ENCODE assay signal across 9 mouse cellular contexts in genomic region chr9:122424941-122425608, GRCm38 (mm10).
DNase-seq lines count a peak whose midpoint lies in the region; ATAC-seq and TF ChIP-seq lines count a peak whose summit lies in the region.
"Had no signal": no experiment of that assay in that cellular context is flagged by ENCODE, and none has a peak within 500 bp of the region (broad histone marks: within the 10 kb centered on the region; RNA-seq: fewer than 3 reads in every experiment).

No protein-coding gene starts in this region.

- no peak overlapping the region for H3K4me3 ChIP-seq in midbrain, embryonic 10.5 days
- no peak overlapping the region for H3K4me3 ChIP-seq in midbrain, embryonic 16.5 days (ENCODE audit: low read depth, low read length)
- peak overlapping the region; percentile 53 for H3K4me3 ChIP-seq in gastrocnemius, adult 2 months
- H3K4me3 ChIP-seq in forebrain, embryonic 15.5 days = no peak overlapping the region
- H3K4me3 ChIP-seq: embryonic facial prominence, embryonic 15.5 days had no signal

- no peaks in the 10 kb centered on the region for H3K9me3 ChIP-seq in midbrain, embryonic 10.5 days (replicated peaks)
- no peaks in the 10 kb centered on the region for H3K9me3 ChIP-seq in midbrain, embryonic 16.5 days (replicated peaks; ENCODE audit: control insufficient read depth, low read length, poor library complexity, severe bottlenecking)
- H3K9me3 ChIP-seq in forebrain, embryonic 15.5 days = no peaks in the 10 kb centered on the region
- H3K9me3 ChIP-seq: embryonic facial prominence, embryonic 15.5 days had no signal

- no peak overlapping the region for H3K4me2 ChIP-seq in midbrain, embryonic 16.5 days (ENCODE audit: low read length)
- H3K4me2 ChIP-seq in forebrain, embryonic 15.5 days (replicated peaks) = no peak overlapping the region
- H3K4me2 ChIP-seq: embryonic facial prominence, embryonic 15.5 days had no signal

- ATAC-seq in midbrain, embryonic 16.5 days = no peak
- no peak for ATAC-seq in forebrain, embryonic 15.5 days (replicated peaks)

- no peak overlapping the region for H3K27ac ChIP-seq in midbrain, embryonic 10.5 days (replicated peaks)
- no peak overlapping the region for H3K27ac ChIP-seq in midbrain, embryonic 16.5 days (ENCODE audit: low read length)
- peak overlapping the region; percentile 31; the same call in 1 of the 2 replicates for H3K27ac ChIP-seq in gastrocnemius, adult 2 months
- no peak overlapping the region for H3K27ac ChIP-seq in forebrain, embryonic 15.5 days (replicated peaks)
- H3K27ac ChIP-seq: embryonic facial prominence, embryonic 15.5 days had no signal

- no peak overlapping the region for H3K9ac ChIP-seq in midbrain, embryonic 16.5 days (ENCODE audit: low read depth, low read length)
- no peak overlapping the region for H3K9ac ChIP-seq in forebrain, embryonic 15.5 days (replicated peaks)
- H3K9ac ChIP-seq: embryonic facial prominence, embryonic 15.5 days had no signal

- peaks cover 11% of the 10 kb centered on the region for H3K4me1 ChIP-seq in midbrain, embryonic 10.5 days
- H3K4me1 ChIP-seq in midbrain, embryonic 16.5 days (ENCODE audit: control insufficient read depth, insufficient read depth, low read length) = no peaks in the 10 kb centered on the region
- no peaks in the 10 kb centered on the region for H3K4me1 ChIP-seq in forebrain, embryonic 15.5 days

- H3K27me3 ChIP-seq in midbrain, embryonic 10.5 days (ENCODE audit: low read depth, poor library complexity, severe bottlenecking) = peaks cover 9% of the 10 kb centered on the region
- no peaks in the 10 kb centered on the region; the same call in none of the 2 replicates for H3K27me3 ChIP-seq in midbrain, embryonic 16.5 days (ENCODE audit: control insufficient read depth, insufficient read depth, low read depth, low read length)
- H3K27me3 ChIP-seq in forebrain, embryonic 15.5 days = 0 out of 2 replicates have a peak, but pooled peaks cover 5% of the 10 kb centered on the region

- peak; percentile 60 for TF ChIP-seq CTCF in gastrocnemius, adult 2 months (IDR thresholded peaks at IDR 0.05)

- 35% methylated on average over 14 of the region's 14 CpGs for WGBS in midbrain, embryonic 10.5 days
- WGBS in midbrain, embryonic 16.5 days = 40% methylated on average over 14 of the region's 14 CpGs
- WGBS in forebrain, embryonic 15.5 days = 42% methylated on average over 14 of the region's 14 CpGs

- peak; percentile 26 for DNase-seq in midbrain, embryonic 10.5 days (ENCODE audit: low spot score)
- peak; percentile 72 to 75 for DNase-seq in adrenal gland, adult 18-20 months (ENCODE audit: low spot score in 2 of 2)
- DNase-seq in gastrocnemius, adult 2 months = peak; percentile 64
- DNase-seq in kidney, postnatal 4 days = peak; percentile 53 to 58
- peak; percentile 34 for DNase-seq in ovary, adult 18-20 months (ENCODE audit: low spot score)
- no peak for DNase-seq in layer of hippocampus, adult 18-20 months (ENCODE audit: low spot score in 2 of 2)

- intact Hi-C loops in gastrocnemius, adult 2 months (cut with DNase I) = loop anchor here (2.0 kb wide), 1 partner anchor 176 kb away; no protein-coding TSS in a partner anchor

- no peaks in the 10 kb centered on the region for H3K36me3 ChIP-seq in midbrain, embryonic 10.5 days
- H3K36me3 ChIP-seq in midbrain, embryonic 16.5 days (ENCODE audit: control insufficient read depth, insufficient read depth, low read length) = no peaks in the 10 kb centered on the region
- H3K36me3 ChIP-seq in forebrain, embryonic 15.5 days = no peaks in the 10 kb centered on the region
- H3K36me3 ChIP-seq: embryonic facial prominence, embryonic 15.5 days had no signal

Comparison
In these comparisons a context has a peak if more than half of its experiments do, and no peak if none do; other contexts are left out.
1. DNase-seq: peak in midbrain, embryonic 10.5 days (single experiment), adrenal gland, adult 18-20 months (2 of 2), gastrocnemius, adult 2 months (single experiment), kidney, postnatal 4 days (2 of 2) and ovary, adult 18-20 months (single experiment); none in layer of hippocampus, adult 18-20 months (0 of 2).